Mouse (Mus musculus) intestine, embryonic 14.5 days (tissue): ENCODE measurements around the gene Kpna6. TPM values are rescaled to one million over a fixed set of nuclear protein-coding genes. Genes with fewer than 3 reads are reported as not detected.
A peak's percentile ranks its signal among the peaks of the same experiment; 100 is the strongest.

ENCODE experiments used
- ATAC-seq: fragments of 200-750 bp; cut with Nextera tagmentation; replicated peaks from 2 replicates; pipeline ENCODE4 v1.8.0; 2017; ENCODE audit warnings: low read depth, moderate number of reproducible peaks, moderate TSS enrichment, moderate library complexity; ENCODE audit not compliant: low FRiP score, low TSS enrichment
- DNase-seq: peaks from one replicate; pipeline ENCODE4 v3.0.0-alpha.2; 2018; ENCODE audit warnings: low spot score
- H3K27ac ChIP-seq: fragments of 300-500 bp; sonication (generic); 2 replicates; pipeline ENCODE4 v1.5.1; 2014; ENCODE audit warnings: low read depth, mild to moderate bottlenecking, control low read depth
- H3K27me3 ChIP-seq: fragments of 300-500 bp; sonication (generic); replicated peaks from 2 replicates; pipeline ENCODE4 v1.6.1; 2014; ENCODE audit warnings: low read length, control low read depth; ENCODE audit not compliant: control insufficient read depth, insufficient read depth
- H3K36me3 ChIP-seq: fragments of 300-500 bp; sonication (generic); 2 replicates; pipeline ENCODE4 v1.6.1; 2014; ENCODE audit warnings: low read length, control low read depth; ENCODE audit not compliant: control insufficient read depth, insufficient read depth
- H3K4me1 ChIP-seq: fragments of 300-500 bp; sonication (generic); replicated peaks from 2 replicates; pipeline ENCODE4 v1.6.1; 2014; ENCODE audit warnings: low read length, control low read depth, mixed read lengths; ENCODE audit not compliant: control insufficient read depth, insufficient read depth
- H3K4me2 ChIP-seq: fragments of 300-500 bp; sonication (generic); 2 replicates; pipeline ENCODE4 v1.6.1; 2014; ENCODE audit warnings: low read length
- H3K4me3 ChIP-seq: fragments of 300-500 bp; sonication (generic); 2 replicates; pipeline ENCODE4 v1.5.1; 2014; ENCODE audit warnings: low read depth, low read length, control low read depth, mixed read lengths
- H3K9ac ChIP-seq: fragments of 300-500 bp; sonication (generic); 2 replicates; pipeline ENCODE4 v1.6.1; 2014; ENCODE audit warnings: mild to moderate bottlenecking, low read length
- H3K9me3 ChIP-seq: fragments of 300-500 bp; sonication (generic); 2 replicates; pipeline ENCODE4 v1.6.1; 2016; ENCODE audit warnings: low read length, control low read depth; ENCODE audit not compliant: control insufficient read depth
- WGBS: fragments of 180-500 bp; shearing (Covaris S2); extraction: QIAGEN DNeasy Blood & Tissue Kit; methylation state at CpG from one replicate; pipeline ENCODE4 v1.1.7; 2014; 5-methylcytosine and 5-hydroxymethylcytosine counted together
- polyA plus RNA-seq: library from polyadenylated mRNA; unstranded; fragments of >200 nt; fragmentation: Nextera tagmentation; extraction: Ambion mirVana; gene quantifications from 2 replicates; pipeline ENCODE4 v1.2.1, GENCODE M21; 2014

Gene Kpna6
- polyA plus RNA-seq, 1 experiment from 2014 or later, result 13.3 TPM

- H3K9me3 ChIP-seq, result no peaks in the 10 kb centered on the region
- peak overlapping the region; percentile 87 for H3K27ac ChIP-seq
- H3K27me3 ChIP-seq, result no peaks in the 10 kb centered on the region
- DNase-seq (no peak), ATAC-seq (no peak)
- H3K4me3 ChIP-seq, result peak overlapping the region; percentile 67
- H3K36me3 ChIP-seq, result peaks cover 58% of the 10 kb centered on the region
- WGBS, result 4% methylated on average over 17 of the region's 17 CpGs
- H3K4me1 ChIP-seq, result peaks cover 21% of the 10 kb centered on the region
- peak overlapping the region; percentile 59 for H3K9ac ChIP-seq
- H3K4me2 ChIP-seq, result peak overlapping the region; percentile 90
Measured at GRCm38 (mm10) chr4:129640101-129640637, 32.4 kb downstream of the Kpna6 start.

GRCm38 (mm10) chr4:129639221-129639620, 33.3 kb downstream of the Kpna6 start:
- H3K4me2 ChIP-seq, result peak overlapping the region; percentile 90
- no peaks in the 10 kb centered on the region for H3K9me3 ChIP-seq
- ATAC-seq, result no peak
- H3K27me3 ChIP-seq, result no peaks in the 10 kb centered on the region
- no peak overlapping the region for H3K27ac ChIP-seq
- peak overlapping the region; percentile 67; the same call in 1 of the 2 replicates for H3K4me3 ChIP-seq
- no peak for DNase-seq
- peaks cover 59% of the 10 kb centered on the region for H3K36me3 ChIP-seq
- WGBS, result 86% methylated on average over 15 of the region's 15 CpGs
- peak overlapping the region; percentile 59; the same call in 1 of the 2 replicates for H3K9ac ChIP-seq
- peaks cover 21% of the 10 kb centered on the region for H3K4me1 ChIP-seq

- no peaks in the 10 kb centered on the region for H3K27me3 ChIP-seq
- H3K4me2 ChIP-seq, result no peak overlapping the region
- 85% methylated on average over 6 of the region's 6 CpGs for WGBS
- no peak overlapping the region for H3K9ac ChIP-seq
- H3K36me3 ChIP-seq, result peaks cover 98% of the 10 kb centered on the region
- peaks cover 5% of the 10 kb centered on the region for H3K4me1 ChIP-seq
- no peak overlapping the region for H3K27ac ChIP-seq
- DNase-seq, result no peak
- no peak overlapping the region for H3K4me3 ChIP-seq
- ATAC-seq, result no peak
- H3K9me3 ChIP-seq, result no peaks in the 10 kb centered on the region
Measured at GRCm38 (mm10) chr4:129633852-129634251, 38.7 kb downstream of the Kpna6 start.

- no peak overlapping the region for H3K27ac ChIP-seq
- ATAC-seq (no peak), DNase-seq (no peak)
- 92% methylated on average over 12 of the region's 12 CpGs for WGBS
- no peaks in the 10 kb centered on the region for H3K4me1 ChIP-seq
- H3K9ac ChIP-seq, result no peak overlapping the region
- H3K4me3 ChIP-seq, result no peak overlapping the region
- peaks cover 100% of the 10 kb centered on the region for H3K36me3 ChIP-seq
- H3K4me2 ChIP-seq, result no peak overlapping the region
- no peaks in the 10 kb centered on the region for H3K27me3 ChIP-seq
- no peaks in the 10 kb centered on the region for H3K9me3 ChIP-seq
Measured at GRCm38 (mm10) chr4:129631867-129632266, 40.7 kb downstream of the Kpna6 start.

GRCm38 (mm10) chr4:129630944-129631343, 41.6 kb downstream of the Kpna6 start:
- Histone ChIP-seq H3K4me1 (no peaks in the 10 kb centered on the region), H3K4me2 (no peak overlapping the region), H3K4me3 (no peak overlapping the region), H3K9me3 (no peaks in the 10 kb centered on the region), H3K27me3 (no peaks in the 10 kb centered on the region), H3K36me3 (peaks cover 95% of the 10 kb centered on the region), H3K9ac (no peak overlapping the region), H3K27ac (no peak overlapping the region)
- no peak for ATAC-seq
- 75% methylated on average over 4 of the region's 4 CpGs for WGBS
- no peak for DNase-seq

GRCm38 (mm10) chr4:129626035-129626434, 46.5 kb downstream of the Kpna6 start:
- H3K9ac ChIP-seq, result no peak overlapping the region
- DNase-seq (no peak), ATAC-seq (no peak)
- WGBS, result 78% methylated on average over 6 of the region's 6 CpGs
- H3K9me3 ChIP-seq, result no peaks in the 10 kb centered on the region
- H3K36me3 ChIP-seq, result peaks cover 46% of the 10 kb centered on the region
- H3K4me2 ChIP-seq, result no peak overlapping the region
- peaks cover 23% of the 10 kb centered on the region for H3K4me1 ChIP-seq
- no peak overlapping the region for H3K27ac ChIP-seq
- no peaks in the 10 kb centered on the region for H3K27me3 ChIP-seq
- no peak overlapping the region for H3K4me3 ChIP-seq

GRCm38 (mm10) chr4:129625496-129625895, 47.1 kb downstream of the Kpna6 start:
- H3K27ac ChIP-seq, result peak overlapping the region; percentile 81; the same call in 1 of the 2 replicates
- no peaks in the 10 kb centered on the region for H3K27me3 ChIP-seq
- peaks cover 23% of the 10 kb centered on the region for H3K4me1 ChIP-seq
- peak overlapping the region; percentile 6; the same call in 1 of the 2 replicates for H3K9ac ChIP-seq
- DNase-seq (no peak), ATAC-seq (no peak)
- H3K36me3 ChIP-seq, result peaks cover 40% of the 10 kb centered on the region
- H3K4me3 ChIP-seq, result no peak overlapping the region
- H3K9me3 ChIP-seq, result no peaks in the 10 kb centered on the region
- peak overlapping the region; percentile 83 for H3K4me2 ChIP-seq
- 48% methylated on average over 4 of the region's 4 CpGs for WGBS

GRCm38 (mm10) chr4:129625029-129625370, 47.6 kb downstream of the Kpna6 start:
- no peaks in the 10 kb centered on the region for H3K27me3 ChIP-seq
- H3K36me3 ChIP-seq, result peaks cover 35% of the 10 kb centered on the region
- peak overlapping the region; percentile 81 for H3K27ac ChIP-seq
- peak overlapping the region; percentile 36 for H3K9ac ChIP-seq
- peaks cover 23% of the 10 kb centered on the region for H3K4me1 ChIP-seq
- ATAC-seq (no peak; the same call in 1 of the 2 replicates), DNase-seq (peak; percentile 66)
- no peaks in the 10 kb centered on the region for H3K9me3 ChIP-seq
- 4% methylated on average over 6 of the region's 6 CpGs for WGBS
- peak overlapping the region; percentile 73 for H3K4me3 ChIP-seq
- H3K4me2 ChIP-seq, result peak overlapping the region; percentile 83
